Mouse (Mus musculus) stomach, embryonic 15.5 days (tissue): Measurements from ENCODE around the gene Hexim2. TPM values are rescaled to one million over a fixed set of nuclear protein-coding genes. Genes with fewer than 3 reads are reported as not detected.

ENCODE experiments used
- ATAC-seq: fragments of 200-750 bp; cut with Nextera tagmentation; 2 replicates; pipeline ENCODE4 v1.8.0; 2017; ENCODE audit warnings: low read depth, moderate number of reproducible peaks, moderate TSS enrichment; ENCODE audit not compliant: insufficient read depth, low FRiP score
- H3K27ac ChIP-seq: fragments of 300-500 bp; sonication (generic); 2 replicates; pipeline ENCODE4 v1.5.1; 2015; ENCODE audit warnings: mild to moderate bottlenecking, inconsistent platforms
- H3K27me3 ChIP-seq: fragments of 300-500 bp; sonication (generic); replicated peaks from 2 replicates; pipeline ENCODE4 v1.6.1; 2015; ENCODE audit warnings: inconsistent platforms
- H3K36me3 ChIP-seq: fragments of 300-500 bp; sonication (generic); 2 replicates; pipeline ENCODE4 v1.6.1; 2015; ENCODE audit warnings: inconsistent platforms
- H3K4me1 ChIP-seq: fragments of 300-500 bp; sonication (generic); 2 replicates; pipeline ENCODE4 v1.6.1; 2015; ENCODE audit warnings: inconsistent platforms
- H3K4me2 ChIP-seq: fragments of 300-500 bp; sonication (generic); 2 replicates; pipeline ENCODE4 v1.6.1; 2015; ENCODE audit warnings: mild to moderate bottlenecking, inconsistent platforms
- H3K4me3 ChIP-seq: fragments of 300-500 bp; sonication (generic); replicated peaks from 2 replicates; pipeline ENCODE4 v1.5.1; 2015; ENCODE audit warnings: inconsistent platforms
- H3K9ac ChIP-seq: fragments of 300-500 bp; sonication (generic); 2 replicates; pipeline ENCODE4 v1.6.1; 2015; ENCODE audit warnings: inconsistent platforms
- H3K9me3 ChIP-seq: fragments of 300-500 bp; sonication (generic); 2 replicates; pipeline ENCODE4 v1.6.1; 2016; ENCODE audit warnings: inconsistent platforms
- WGBS: fragments of 180-500 bp; shearing (Covaris S2); methylation state at CpG from one replicate; pipeline ENCODE4 v1.1.7; 2015; 5-methylcytosine and 5-hydroxymethylcytosine counted together
- polyA plus RNA-seq: library from polyadenylated mRNA; unstranded; fragments of >200 nt; fragmentation: Nextera tagmentation; extraction: Ambion mirVana; gene quantifications from 2 replicates; pipeline ENCODE4 v1.2.1, GENCODE M21; 2015

Hexim2 gene
- polyA plus RNA-seq, 1 experiment from 2014 or later: 8.7 TPM

- 78% methylated on average over 4 of the region's 4 CpGs for WGBS
- Histone ChIP-seq H3K4me3 (no peak overlapping the region), H3K4me1 (peaks cover 27% of the 10 kb centered on the region), H3K36me3 (no peaks in the 10 kb centered on the region), H3K27ac (peak overlapping the region; percentile 78), H3K9me3 (no peaks in the 10 kb centered on the region), H3K27me3 (no peaks in the 10 kb centered on the region), H3K4me2 (no peak overlapping the region), H3K9ac (no peak overlapping the region)
- ATAC-seq: no peak
Observed at GRCm38 (mm10) chr11:103113771-103114170, 18.5 kb upstream of the Hexim2 start.

- peaks cover 29% of the 10 kb centered on the region for H3K4me1 ChIP-seq
- WGBS: 84% methylated on average over 11 of the region's 11 CpGs
- ATAC-seq: no peak
Observed at GRCm38 (mm10) chr11:103114270-103114943, 17.8 kb upstream of the Hexim2 start.

GRCm38 (mm10) chr11:103115163-103116007 lies 16.8 kb upstream of the Hexim2 start:
- Histone ChIP-seq H3K27me3 (no peaks in the 10 kb centered on the region), H3K9ac (peak overlapping the region; percentile 51; the same call in 1 of the 2 replicates), H3K4me1 (peaks cover 29% of the 10 kb centered on the region), H3K36me3 (no peaks in the 10 kb centered on the region), H3K4me3 (peak overlapping the region; percentile 66), H3K9me3 (no peaks in the 10 kb centered on the region), H3K27ac (peak overlapping the region; percentile 95), H3K4me2 (peak overlapping the region; percentile 59)
- WGBS: under 1% methylated on average over 34 of the region's 34 CpGs
- peak; percentile 74 for ATAC-seq

More at GRCm38 (mm10) chr11:103114270-103114943, 17.8 kb upstream of the Hexim2 start:
- no peaks in the 10 kb centered on the region for H3K27me3 ChIP-seq
- peak overlapping the region; percentile 95; the same call in 1 of the 2 replicates for H3K27ac ChIP-seq
- H3K4me2 ChIP-seq: peak overlapping the region; percentile 59
- peak overlapping the region; percentile 66 for H3K4me3 ChIP-seq
- no peaks in the 10 kb centered on the region for H3K9me3 ChIP-seq
- no peaks in the 10 kb centered on the region for H3K36me3 ChIP-seq
- H3K9ac ChIP-seq: peak overlapping the region; percentile 51; the same call in 1 of the 2 replicates

- Histone ChIP-seq H3K27ac (peak within 1 kb of the TSS; percentile 95), H3K4me2 (peak within 1 kb of the TSS; percentile 80), H3K4me3 (peak within 1 kb of the TSS; percentile 74), H3K27me3 (no peaks in the 10 kb centered on the region), H3K9me3 (no peaks in the 10 kb centered on the region), H3K36me3 (no peaks in the 10 kb centered on the region), H3K4me1 (peaks cover 27% of the 10 kb centered on the region), H3K9ac (peak within 1 kb of the TSS; percentile 57)
- peak; percentile 94 for ATAC-seq
- under 1% methylated on average over 53 of the region's 53 CpGs for WGBS
Observed at GRCm38 (mm10) chr11:103116008-103116818, 16.0 kb upstream of the Hexim2 start, which contains the start of gene Hexim1. Gene Hexim1 (plus strand): TSS chr11:103116231.

- no peaks in the 10 kb centered on the region for H3K27me3 ChIP-seq
- H3K9me3 ChIP-seq: no peaks in the 10 kb centered on the region
- 0 out of 2 replicates have a peak, but pooled peaks have one; percentile 20 for ATAC-seq
- H3K4me3 ChIP-seq: peak overlapping the region; percentile 74
- H3K27ac ChIP-seq: peak overlapping the region; percentile 94
- WGBS: under 1% methylated on average over 35 of the region's 35 CpGs
- H3K9ac ChIP-seq: peak overlapping the region; percentile 57
- H3K4me2 ChIP-seq: peak overlapping the region; percentile 80
- peaks cover 18% of the 10 kb centered on the region for H3K4me1 ChIP-seq
- no peaks in the 10 kb centered on the region for H3K36me3 ChIP-seq
Observed at GRCm38 (mm10) chr11:103116959-103117590, 15.2 kb upstream of the Hexim2 start.

- no peaks in the 10 kb centered on the region for H3K27me3 ChIP-seq
- peak overlapping the region; percentile 94 for H3K27ac ChIP-seq
- H3K36me3 ChIP-seq: no peaks in the 10 kb centered on the region
- ATAC-seq: no peak
- peak overlapping the region; percentile 80 for H3K4me2 ChIP-seq
- peaks cover 13% of the 10 kb centered on the region for H3K4me1 ChIP-seq
- H3K9ac ChIP-seq: peak overlapping the region; percentile 57; the same call in 1 of the 2 replicates
- H3K9me3 ChIP-seq: no peaks in the 10 kb centered on the region
- WGBS: under 1% methylated on average over 38 of the region's 38 CpGs
- H3K4me3 ChIP-seq: peak overlapping the region; percentile 74
Observed at GRCm38 (mm10) chr11:103117591-103118009, 14.6 kb upstream of the Hexim2 start.

GRCm38 (mm10) chr11:103118866-103119265 lies 13.4 kb upstream of the Hexim2 start:
- Histone ChIP-seq H3K27ac (no peak overlapping the region), H3K4me1 (peaks cover 10% of the 10 kb centered on the region), H3K4me2 (peak overlapping the region; percentile 80), H3K9ac (no peak overlapping the region), H3K9me3 (no peaks in the 10 kb centered on the region), H3K4me3 (peak overlapping the region; percentile 74; the same call in 1 of the 2 replicates), H3K27me3 (no peaks in the 10 kb centered on the region), H3K36me3 (no peaks in the 10 kb centered on the region)
- 71% methylated on average over 2 of the region's 2 CpGs for WGBS
- no peak for ATAC-seq

GRCm38 (mm10) chr11:103119609-103120008 lies 12.6 kb upstream of the Hexim2 start:
- Histone ChIP-seq H3K27me3 (no peaks in the 10 kb centered on the region), H3K27ac (no peak overlapping the region), H3K9me3 (no peaks in the 10 kb centered on the region), H3K4me3 (no peak overlapping the region), H3K4me1 (peaks cover 7% of the 10 kb centered on the region), H3K36me3 (no peaks in the 10 kb centered on the region), H3K4me2 (no peak overlapping the region), H3K9ac (no peak overlapping the region)
- 49% methylated on average over 5 of the region's 5 CpGs for WGBS
- no peak for ATAC-seq

GRCm38 (mm10) chr11:103120315-103120714 lies 11.9 kb upstream of the Hexim2 start:
- H3K9ac ChIP-seq: no peak overlapping the region
- H3K4me2 ChIP-seq: no peak overlapping the region
- H3K4me3 ChIP-seq: no peak overlapping the region
- no peaks in the 10 kb centered on the region for H3K36me3 ChIP-seq
- H3K27ac ChIP-seq: no peak overlapping the region
- H3K27me3 ChIP-seq: no peaks in the 10 kb centered on the region
- peaks cover 6% of the 10 kb centered on the region for H3K4me1 ChIP-seq
- 27% methylated on average over 5 of the region's 5 CpGs for WGBS
- ATAC-seq: no peak
- H3K9me3 ChIP-seq: no peaks in the 10 kb centered on the region

- no peaks in the 10 kb centered on the region for H3K36me3 ChIP-seq
- ATAC-seq: peak; percentile 93
- peak overlapping the region; percentile 70 for H3K4me2 ChIP-seq
- H3K27me3 ChIP-seq: no peaks in the 10 kb centered on the region
- peak overlapping the region; percentile 99 for H3K9ac ChIP-seq
- WGBS: under 1% methylated on average over 48 of the region's 58 CpGs
- H3K4me1 ChIP-seq: peaks cover 24% of the 10 kb centered on the region
- H3K9me3 ChIP-seq: no peaks in the 10 kb centered on the region
- H3K4me3 ChIP-seq: peak overlapping the region; percentile 92
- H3K27ac ChIP-seq: peak overlapping the region; percentile 97
Observed at GRCm38 (mm10) chr11:103132576-103133455, 587 bp downstream of the Hexim2 start.
